Comparison of ENCODE assay signal across 13 mouse cellular contexts in genomic region chr16:35380048-35380447, GRCm38 (mm10).
"Had no signal": no experiment of that assay in that cellular context is flagged by ENCODE, and none has a peak within 500 bp of the region (broad histone marks: within the 10 kb centered on the region; RNA-seq: fewer than 3 reads in every experiment).

No protein-coding gene starts in this region.

- H3K4me3 ChIP-seq: limb, embryonic 10.5 days; limb, embryonic 13.5 days; liver, embryonic 15.5 days; midbrain, embryonic 10.5 days; midbrain, embryonic 13.5 days had no signal

- H3K27me3 ChIP-seq: limb, embryonic 13.5 days; liver, embryonic 15.5 days; midbrain, embryonic 13.5 days had no signal

- ATAC-seq: midbrain, embryonic 13.5 days; midbrain, embryonic 16.5 days had no signal

- H3K27ac ChIP-seq: limb, embryonic 10.5 days; limb, embryonic 13.5 days; liver, embryonic 15.5 days; midbrain, embryonic 10.5 days; midbrain, embryonic 13.5 days; stomach, postnatal 0 days had no signal

- H3K36me3 ChIP-seq: limb, embryonic 10.5 days; limb, embryonic 13.5 days; liver, embryonic 15.5 days; midbrain, embryonic 10.5 days; midbrain, embryonic 13.5 days had no signal

- H3K4me1 ChIP-seq: limb, embryonic 10.5 days; limb, embryonic 13.5 days; liver, embryonic 15.5 days; midbrain, embryonic 10.5 days; midbrain, embryonic 13.5 days had no signal

- DNase-seq: lung, adult 2 months; lung, postnatal 14 days; lung, postnatal 4 days; thymus, adult 2 months; thymus, postnatal 14 days; thymus, postnatal 4 days had no signal
